Mouse (Mus musculus) stomach, postnatal 0 days (tissue): ENCODE results near the gene Erg. TPM values are rescaled to one million over a fixed set of nuclear protein-coding genes. Genes with fewer than 3 reads are reported as not detected.

ENCODE experiments used
- ATAC-seq: fragments of 200-750 bp; cut with Nextera tagmentation; 2 replicates; pipeline ENCODE4 v1.8.0; 2017; ENCODE audit not compliant: low FRiP score, low TSS enrichment
- DNase-seq: peaks from one replicate; pipeline ENCODE4 v3.0.0-alpha.2; 2016; ENCODE audit warnings: low spot score
- H3K27ac ChIP-seq: fragments of 300-500 bp; sonication (generic); replicated peaks from 2 replicates; pipeline ENCODE4 v1.5.1; 2014; ENCODE audit warnings: mild to moderate bottlenecking, control low read depth
- H3K27me3 ChIP-seq: fragments of 300-500 bp; sonication (generic); 2 replicates; pipeline ENCODE4 v1.6.1; 2014; ENCODE audit warnings: low read length; ENCODE audit not compliant: control insufficient read depth, insufficient read depth
- H3K36me3 ChIP-seq: fragments of 300-500 bp; sonication (generic); 2 replicates; pipeline ENCODE4 v1.6.1; 2014; ENCODE audit warnings: low read length, mixed read lengths; ENCODE audit not compliant: control insufficient read depth, insufficient read depth
- H3K4me1 ChIP-seq: fragments of 300-500 bp; sonication (generic); replicated peaks from 2 replicates; pipeline ENCODE4 v1.6.1; 2014; ENCODE audit warnings: antibody characterized with exemption; ENCODE audit not compliant: control insufficient read depth, insufficient read depth
- H3K4me2 ChIP-seq: fragments of 300-500 bp; sonication (generic); replicated peaks from 2 replicates; pipeline ENCODE4 v1.6.1; 2014; ENCODE audit warnings: low read depth, mild to moderate bottlenecking, control low read depth, moderate library complexity
- H3K4me3 ChIP-seq: fragments of 300-500 bp; sonication (generic); 2 replicates; pipeline ENCODE4 v1.5.1; 2014; ENCODE audit warnings: low read depth, low read length, control low read depth
- H3K9ac ChIP-seq: fragments of 300-500 bp; sonication (generic); 2 replicates; pipeline ENCODE4 v1.6.1; 2014; ENCODE audit warnings: mild to moderate bottlenecking, low read length, control low read depth, mixed read lengths
- H3K9me3 ChIP-seq: fragments of 300-500 bp; sonication (generic); 2 replicates; pipeline ENCODE4 v1.6.1; 2016; ENCODE audit warnings: low read length; ENCODE audit not compliant: control insufficient read depth
- CTCF ChIP-seq: IDR thresholded peaks from 2 replicates; pipeline ENCODE4 v1.5.1; 2016; ENCODE audit warnings: antibody characterized with exemption, low read depth, mild to moderate bottlenecking, moderate library complexity
- EP300 ChIP-seq: optimal IDR thresholded peaks from 2 replicates; pipeline ENCODE3; 2016; ENCODE audit warnings: antibody characterized with exemption
- WGBS: fragments of 180-500 bp; shearing (Covaris S2); extraction: QIAGEN DNeasy Blood & Tissue Kit; methylation state at CpG from one replicate; pipeline ENCODE4 v1.1.7; 2014; 5-methylcytosine and 5-hydroxymethylcytosine counted together
- polyA plus RNA-seq: library from polyadenylated mRNA; unstranded; fragments of >200 nt; fragmentation: Nextera tagmentation; extraction: Ambion mirVana; gene quantifications from 2 replicates; pipeline ENCODE4 v1.2.1, GENCODE M21; 2015

Gene Erg
- polyA plus RNA-seq, 1 experiment from 2014 or later = 2.1 TPM

DNA sequence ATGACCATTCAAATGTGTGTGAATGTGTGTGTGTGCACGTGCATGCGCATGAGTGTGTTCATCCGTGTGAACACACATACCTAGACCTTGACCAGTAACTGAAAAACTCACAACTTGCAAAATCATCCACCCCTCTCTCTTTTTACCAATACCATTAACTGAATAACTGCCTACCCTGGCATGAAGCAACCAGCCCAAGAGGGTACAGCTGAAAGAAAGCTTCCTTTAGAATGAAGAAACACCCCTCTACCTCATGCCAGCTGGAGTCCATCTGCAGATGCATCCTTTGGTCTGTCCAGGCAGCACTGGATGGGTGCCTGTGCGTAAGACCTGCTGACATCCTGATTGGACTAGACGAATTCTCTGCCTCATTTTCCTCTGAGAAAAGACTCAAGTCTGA is 198.1 kb downstream of the Erg start:
- Histone ChIP-seq H3K4me1 (no peaks in the 10 kb centered on the region), H3K9ac (no peak overlapping the region), H3K27ac (no peak overlapping the region), H3K27me3 (no peaks in the 10 kb centered on the region), H3K4me2 (no peak overlapping the region), H3K9me3 (no peaks in the 10 kb centered on the region), H3K36me3 (no peaks in the 10 kb centered on the region), H3K4me3 (no peak overlapping the region)
- DNase-seq (no peak), ATAC-seq (no peak)
- 90% methylated on average over 5 of the region's 5 CpGs for WGBS
- TF ChIP-seq CTCF (no peak), EP300 (no peak)

DNA sequence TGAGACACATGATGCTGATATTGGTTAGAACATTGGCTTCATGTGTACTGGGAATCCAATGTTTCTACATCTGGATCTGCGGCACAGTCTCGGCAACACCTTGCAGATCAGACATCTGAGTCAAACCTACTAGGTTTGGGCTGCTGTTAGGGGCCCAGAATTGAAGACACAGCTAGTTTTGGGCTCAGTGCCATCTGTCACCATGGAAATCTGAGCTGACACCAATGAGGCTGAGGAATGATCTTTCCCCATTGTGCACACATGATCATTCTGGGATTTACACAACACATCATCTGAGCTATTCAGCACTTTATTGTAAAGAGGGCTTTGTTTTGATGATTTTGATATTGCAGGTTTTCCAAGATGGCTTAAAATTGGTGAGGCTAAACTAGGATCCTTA is 199.4 kb downstream of the Erg start:
- Histone ChIP-seq H3K27me3 (no peaks in the 10 kb centered on the region), H3K4me3 (no peak overlapping the region), H3K9me3 (no peaks in the 10 kb centered on the region), H3K9ac (no peak overlapping the region), H3K4me1 (no peaks in the 10 kb centered on the region), H3K27ac (no peak overlapping the region), H3K4me2 (no peak overlapping the region), H3K36me3 (no peaks in the 10 kb centered on the region)
- DNase-seq = no peak
- TF ChIP-seq CTCF (no peak), EP300 (no peak)
- ATAC-seq = no peak
- WGBS = 94% methylated on average over 2 of the region's 2 CpGs

DNA sequence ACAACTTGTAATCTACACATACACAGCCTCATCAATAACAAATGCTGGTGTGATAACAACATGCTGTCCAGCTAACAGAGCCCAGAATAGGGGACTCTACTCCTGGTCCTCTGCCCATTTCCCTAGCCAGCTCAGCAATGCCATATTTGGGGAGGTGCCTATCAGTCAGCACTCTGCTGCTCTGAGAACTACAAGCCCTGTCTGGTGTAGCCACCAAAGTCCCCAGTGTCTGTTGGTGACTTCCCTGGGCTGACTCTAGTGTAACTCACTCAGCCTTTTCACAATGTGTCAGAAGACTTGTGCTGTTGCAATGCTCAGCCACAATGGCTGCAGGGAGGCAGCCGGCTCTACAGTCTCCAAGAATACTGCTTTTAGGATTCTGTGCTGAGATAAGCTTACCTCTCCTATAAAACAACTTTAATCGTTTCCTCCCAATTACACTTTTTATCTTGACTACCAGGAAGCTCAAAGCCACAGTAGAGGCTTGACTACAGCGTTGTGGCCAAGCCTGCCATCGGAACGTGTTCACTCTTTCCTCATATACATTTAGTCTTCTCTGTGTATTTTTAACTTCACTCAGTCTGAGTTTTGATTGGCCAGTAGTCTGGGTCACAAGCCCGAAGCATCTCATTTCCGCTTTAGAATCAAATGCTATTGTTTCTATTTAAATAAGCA is 201.0 kb downstream of the Erg start:
- no peak overlapping the region for H3K27ac ChIP-seq
- ATAC-seq (no peak), DNase-seq (no peak)
- H3K4me3 ChIP-seq = no peak overlapping the region
- H3K27me3 ChIP-seq = no peaks in the 10 kb centered on the region
- H3K4me1 ChIP-seq = no peaks in the 10 kb centered on the region
- no peak overlapping the region for H3K4me2 ChIP-seq
- no peaks in the 10 kb centered on the region for H3K36me3 ChIP-seq
- TF ChIP-seq EP300 (no peak), CTCF (no peak)
- H3K9me3 ChIP-seq = no peaks in the 10 kb centered on the region
- no peak overlapping the region for H3K9ac ChIP-seq
- 82% methylated on average over 7 of the region's 7 CpGs for WGBS

DNA sequence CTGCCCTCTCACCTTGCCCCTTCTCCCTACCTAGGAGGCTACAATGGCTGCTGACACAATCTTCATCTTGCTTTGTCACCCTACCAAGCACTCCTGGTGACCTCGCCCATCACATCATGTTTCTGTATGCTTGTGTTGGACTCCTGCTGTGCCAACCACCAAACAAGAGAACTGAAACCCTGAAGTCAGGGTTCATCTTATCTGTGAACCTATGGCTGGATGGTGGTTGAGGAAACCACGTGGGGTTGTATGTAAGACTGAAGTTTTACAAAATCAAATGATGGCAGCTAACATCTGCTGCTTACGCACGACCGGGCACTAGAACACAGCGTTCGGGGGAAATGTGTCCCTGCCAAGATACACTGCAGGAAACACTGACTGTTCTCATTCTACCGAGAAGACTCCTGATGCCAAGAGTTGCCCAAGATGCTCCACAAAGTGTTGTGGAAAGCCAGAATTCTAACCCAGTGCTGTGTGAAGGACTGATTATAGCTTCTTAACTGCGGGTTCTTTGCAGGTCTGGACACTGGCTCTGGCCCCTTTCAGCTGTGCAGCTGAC is 201.7 kb downstream of the Erg start:
- H3K4me3 ChIP-seq = no peak overlapping the region
- TF ChIP-seq CTCF (no peak), EP300 (no peak)
- no peak overlapping the region for H3K27ac ChIP-seq
- ATAC-seq (no peak), DNase-seq (no peak)
- no peak overlapping the region for H3K4me2 ChIP-seq
- no peak overlapping the region for H3K9ac ChIP-seq
- H3K4me1 ChIP-seq = no peaks in the 10 kb centered on the region
- WGBS = 90% methylated on average over 9 of the region's 9 CpGs
- no peaks in the 10 kb centered on the region for H3K36me3 ChIP-seq
- H3K27me3 ChIP-seq = no peaks in the 10 kb centered on the region
- no peaks in the 10 kb centered on the region for H3K9me3 ChIP-seq

DNA sequence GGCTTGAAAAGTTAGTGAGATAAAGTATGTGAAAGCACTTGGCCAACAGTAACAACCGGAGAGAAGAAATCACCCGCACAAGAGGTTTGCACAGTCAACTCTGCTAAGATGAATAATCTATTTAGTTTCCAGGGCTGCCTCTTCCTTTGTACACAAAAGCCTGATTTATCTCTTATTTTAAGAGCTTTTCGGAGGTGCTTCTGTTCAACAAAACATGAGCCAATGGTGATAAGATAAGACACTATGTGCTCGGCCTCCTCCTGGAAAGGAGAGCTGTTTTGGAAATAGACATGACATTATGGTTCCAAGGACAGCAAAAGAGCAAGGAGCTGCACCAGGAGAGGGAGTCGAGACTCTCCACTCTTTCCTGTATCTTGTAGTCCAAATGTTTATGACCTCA is 204.1 kb downstream of the Erg start:
- WGBS = 27% methylated on average over 5 of the region's 5 CpGs
- TF ChIP-seq CTCF = no peak
- TF ChIP-seq EP300 = no peak
- no peaks in the 10 kb centered on the region for H3K27me3 ChIP-seq
- no peak overlapping the region for H3K4me2 ChIP-seq
- ATAC-seq (no peak), DNase-seq (no peak)
- no peak overlapping the region for H3K27ac ChIP-seq
- no peaks in the 10 kb centered on the region for H3K4me1 ChIP-seq
- no peaks in the 10 kb centered on the region for H3K9me3 ChIP-seq
- no peaks in the 10 kb centered on the region for H3K36me3 ChIP-seq
- H3K9ac ChIP-seq = no peak overlapping the region
- H3K4me3 ChIP-seq = no peak overlapping the region

DNA sequence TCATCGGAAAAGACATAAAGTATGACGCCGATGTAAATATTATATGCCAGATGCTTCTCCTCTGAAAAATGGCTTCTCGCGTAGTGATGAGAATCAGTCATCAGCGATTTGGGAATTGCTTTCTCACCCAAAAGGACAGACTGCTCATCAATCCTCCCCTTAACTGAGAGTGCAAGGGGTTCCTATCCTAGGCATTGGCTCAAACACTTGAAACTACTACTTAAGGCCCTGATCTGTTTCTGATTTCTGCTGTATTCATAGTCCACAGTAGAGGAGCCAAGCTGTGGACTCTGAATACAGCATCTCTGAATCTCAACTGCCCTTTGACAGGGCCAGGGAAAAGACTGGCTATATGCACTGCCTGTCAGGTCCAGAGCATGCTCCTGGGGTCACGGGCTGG is 209.6 kb downstream of the Erg start:
- H3K27me3 ChIP-seq = no peaks in the 10 kb centered on the region
- no peaks in the 10 kb centered on the region for H3K4me1 ChIP-seq
- TF ChIP-seq EP300 (no peak), CTCF (no peak)
- H3K4me3 ChIP-seq = no peak overlapping the region
- no peak overlapping the region for H3K9ac ChIP-seq
- no peaks in the 10 kb centered on the region for H3K9me3 ChIP-seq
- no peak overlapping the region for H3K27ac ChIP-seq
- ATAC-seq (peak; percentile 53; the same call in 1 of the 2 replicates), DNase-seq (no peak)
- H3K4me2 ChIP-seq = no peak overlapping the region
- H3K36me3 ChIP-seq = no peaks in the 10 kb centered on the region
- 55% methylated on average over 7 of the region's 7 CpGs for WGBS
